Mouse (Mus musculus): ENCODE results near the gene 1700017B05Rik. TPM values are rescaled to one million over a fixed set of nuclear protein-coding genes. Genes with fewer than 3 reads are reported as not detected.

1700017B05Rik gene
- 3.7 TPM for polyA plus RNA-seq (2015; fragmentation: Illumina TruSeq; extraction: RNeasy Lipid Tissue Mini Kit (QIAGEN cat#74804); ENCODE audit: insufficient read depth, low read depth, low replicate concordance)

DNA sequence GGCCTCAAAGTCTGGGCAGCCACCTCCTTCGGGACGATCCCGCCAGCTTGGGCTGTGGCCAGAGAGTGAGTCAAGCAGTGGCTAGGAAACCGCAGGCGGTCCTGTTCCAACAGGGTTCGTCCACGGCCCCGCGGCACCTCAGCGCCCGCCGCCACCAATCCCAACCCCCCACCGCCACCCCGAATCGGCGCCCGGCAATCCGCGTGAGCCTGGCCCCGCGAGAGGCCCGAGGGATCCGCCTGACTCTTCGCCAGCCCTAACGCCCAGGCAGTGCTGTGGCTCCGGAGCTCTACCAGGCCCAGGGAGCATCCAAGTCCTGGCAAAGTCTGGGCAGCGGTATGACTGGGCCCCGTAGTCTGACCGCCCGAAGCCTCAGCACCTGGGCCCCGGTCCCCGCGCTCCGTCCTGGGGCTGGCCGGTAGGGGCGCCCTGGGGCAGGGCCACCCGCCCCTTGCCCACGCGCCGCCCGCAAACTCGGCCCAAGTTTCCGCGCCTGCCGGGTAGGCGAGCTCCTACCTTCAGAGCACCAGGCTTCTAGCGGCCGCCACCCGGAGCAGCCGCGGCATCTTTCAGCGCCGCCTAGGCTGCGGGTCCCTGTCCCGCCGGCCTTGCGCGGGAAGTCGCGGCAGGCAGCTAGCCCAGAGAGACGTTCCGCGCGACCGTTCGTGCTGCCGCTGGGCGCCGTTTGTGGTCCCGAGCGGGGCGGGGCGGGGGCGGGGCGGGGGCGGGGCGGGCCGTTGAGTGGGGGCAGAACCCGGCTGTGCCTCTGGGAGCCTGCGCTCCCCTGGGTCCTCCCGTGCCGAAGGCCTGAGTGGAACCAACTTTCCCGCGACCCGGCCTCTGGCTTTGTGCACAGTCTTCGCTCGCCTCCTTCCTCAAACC lies at the start of gene 1700017B05Rik:
Gene 1700017B05Rik, minus strand, starts transcription at position 700 of the 882 bp plus-strand sequence.

DNA sequence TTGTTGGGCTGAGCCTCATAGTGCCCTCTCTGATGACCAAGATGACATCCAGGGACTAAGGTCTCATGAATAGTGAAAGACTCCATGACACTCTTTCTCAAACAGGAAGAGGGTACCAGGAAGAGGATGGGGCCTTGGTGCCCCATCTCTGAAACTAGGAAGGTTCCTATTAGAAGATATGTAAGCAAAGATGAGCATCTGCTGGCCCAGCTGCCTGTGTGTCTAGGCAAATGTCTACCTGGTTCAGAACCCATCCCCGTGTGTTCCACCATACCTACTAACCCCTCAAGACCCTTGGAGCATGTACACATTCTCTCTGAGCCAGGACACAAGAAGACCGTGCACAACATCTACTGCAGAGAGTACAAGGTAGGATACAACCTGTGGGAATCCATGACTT lies 26.2 kb downstream of the 1700017B05Rik start, which contains the start of gene Trcg1:
Gene Trcg1, plus strand, starts transcription at position 301 of the 400 bp plus-strand sequence.

Other genes with a start within 250 kb of the 1700017B05Rik start
- gene Sin3a, start 190.6 kb downstream of the 1700017B05Rik start, polyA plus RNA-seq (2015; fragmentation: Illumina TruSeq; extraction: RNeasy Lipid Tissue Mini Kit (QIAGEN cat#74804); ENCODE audit: insufficient read depth, low read depth, low replicate concordance) = 8.1 TPM
- gene Man2c1, start 131.9 kb downstream of the 1700017B05Rik start, polyA plus RNA-seq (2015; fragmentation: Illumina TruSeq; extraction: RNeasy Lipid Tissue Mini Kit (QIAGEN cat#74804); ENCODE audit: insufficient read depth, low read depth, low replicate concordance) = 44.7 TPM
- gene Neil1, start 114.3 kb downstream of the 1700017B05Rik start, polyA plus RNA-seq (2015; fragmentation: Illumina TruSeq; extraction: RNeasy Lipid Tissue Mini Kit (QIAGEN cat#74804); ENCODE audit: insufficient read depth, low read depth, low replicate concordance) = 3.1 TPM
- gene Commd4, start 104.3 kb downstream of the 1700017B05Rik start, polyA plus RNA-seq (2015; fragmentation: Illumina TruSeq; extraction: RNeasy Lipid Tissue Mini Kit (QIAGEN cat#74804); ENCODE audit: insufficient read depth, low read depth, low replicate concordance) = 27.4 TPM
- gene Trcg1, start 26.1 kb downstream of the 1700017B05Rik start, polyA plus RNA-seq (2015; fragmentation: Illumina TruSeq; extraction: RNeasy Lipid Tissue Mini Kit (QIAGEN cat#74804); ENCODE audit: insufficient read depth, low read depth, low replicate concordance) = not detected
- 10.4 TPM for gene Ppcdc, start 177.5 kb upstream of the 1700017B05Rik start, polyA plus RNA-seq (2015; fragmentation: Illumina TruSeq; extraction: RNeasy Lipid Tissue Mini Kit (QIAGEN cat#74804); ENCODE audit: insufficient read depth, low read depth, low replicate concordance)
- 5.3 TPM for gene Scamp5, start 205.4 kb upstream of the 1700017B05Rik start, polyA plus RNA-seq (2015; fragmentation: Illumina TruSeq; extraction: RNeasy Lipid Tissue Mini Kit (QIAGEN cat#74804); ENCODE audit: insufficient read depth, low read depth, low replicate concordance)
- 1.4 TPM for gene Rpp25, start 241.4 kb upstream of the 1700017B05Rik start, polyA plus RNA-seq (2015; fragmentation: Illumina TruSeq; extraction: RNeasy Lipid Tissue Mini Kit (QIAGEN cat#74804); ENCODE audit: insufficient read depth, low read depth, low replicate concordance)